Mouse (Mus musculus) Patski (cell line): ENCODE data around the gene Tead2. TPM values are rescaled to one million over a fixed set of nuclear protein-coding genes. Genes with fewer than 3 reads are reported as not detected.
A peak's percentile ranks its signal among the peaks of the same experiment; 100 is the strongest.

ENCODE experiments used
- ATAC-seq: fragments of 100-300 bp; one replicate; pipeline ENCODE4 v1.8.0; 2021
- CTCF ChIA-PET: fragments of 350-600 bp; sonication (Branson Sonifier 250); formaldehyde crosslinking; loops from one replicate; lab custom pipeline; 2022; ENCODE audit warnings: inconsistent platforms; lab: Charles Lee
- POLR2A ChIA-PET: fragments of 350-600 bp; sonication (Branson Sonifier 250); formaldehyde crosslinking; loops from one replicate; lab custom pipeline; 2022; ENCODE audit warnings: antibody characterized with exemption, inconsistent platforms; lab: Charles Lee
- DNase-seq: peaks from one replicate; pipeline ENCODE4 v3.0.0-alpha.2; 2011; ENCODE audit warnings: low read depth, low spot score
- H3K27me3 ChIP-seq: fragments of 371-371 bp; one replicate; pipeline ENCODE4 v1.5.1; 2021
- CTCF ChIP-seq: fragments of 100-300 bp; IDR thresholded peaks from one replicate; pipeline ENCODE4 v1.5.1; 2021
- in situ Hi-C: fragments of 300-500 bp; cut with MboI; formaldehyde crosslinking; loops from 3 replicates; pipeline ENCODE4 v1.11.1; 2018; ENCODE audit warnings: low pct_unique_long_range_greater_than_20kb, mixed read lengths
- polyA plus RNA-seq: library from polyadenylated mRNA; unstranded; gene quantifications from one replicate; pipeline ENCODE4 v1.2.3, GENCODE M21; 2021

Gene Tead2
- polyA plus RNA-seq, 1 experiment from 2014 or later, result 94.7 TPM

DNA sequence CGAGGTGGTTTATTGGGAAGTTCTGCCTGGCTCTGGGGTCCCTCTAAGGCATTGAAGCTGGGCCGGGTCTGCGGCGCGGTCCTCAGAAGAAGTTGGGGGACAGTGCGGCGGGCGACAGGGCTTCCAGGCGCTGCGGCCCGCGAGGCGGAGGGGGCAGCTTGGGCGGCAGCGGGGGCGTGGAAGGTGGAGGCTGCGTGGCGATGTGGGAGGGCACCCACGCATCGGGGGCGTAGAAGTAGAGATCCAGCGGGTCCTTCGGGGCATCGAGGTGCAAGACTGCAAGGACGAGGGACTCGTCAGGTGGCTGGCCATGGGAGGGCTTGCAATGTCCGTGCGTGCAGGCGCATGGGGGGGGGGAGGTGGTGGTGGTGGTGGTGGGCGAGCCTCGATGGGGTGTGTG, 39.2 kb upstream of the Tead2 start:
- H3K27me3 ChIP-seq, result peaks cover 44% of the 10 kb centered on the region
- TF ChIP-seq CTCF, result no peak
- DNase-seq, result no peak
- in situ Hi-C loops, result no loop called here
- CTCF ChIA-PET, result no interaction called here
- no peak for ATAC-seq
- POLR2A ChIA-PET, result no interaction called here

DNA sequence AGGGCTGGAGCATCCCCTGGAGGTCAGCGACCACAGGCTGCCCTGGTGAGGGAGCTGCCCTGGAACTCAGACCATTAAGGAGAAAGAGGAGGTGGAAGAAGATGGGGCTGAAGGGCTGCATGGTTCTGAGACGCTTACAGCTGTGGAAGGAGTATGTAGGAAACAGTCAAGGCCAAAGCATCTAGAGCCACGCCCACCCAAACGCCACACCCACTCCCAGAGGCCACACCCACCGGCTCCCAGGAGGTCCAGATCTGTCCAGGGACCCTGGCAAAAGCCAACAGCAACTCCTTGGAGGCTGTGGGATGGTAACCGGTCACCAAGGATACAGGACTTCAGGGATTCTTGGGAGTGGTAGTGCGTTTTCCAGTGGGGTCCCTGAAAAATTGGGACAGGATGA, 37.0 kb upstream of the Tead2 start:
- POLR2A ChIA-PET, result no interaction called here
- TF ChIP-seq CTCF, result no peak
- peaks cover 54% of the 10 kb centered on the region for H3K27me3 ChIP-seq
- DNase-seq, result no peak
- CTCF ChIA-PET, result no interaction called here
- in situ Hi-C loops, result no loop called here
- no peak for ATAC-seq

GRCm38 (mm10) chr7:45179469-45179868, 36.1 kb upstream of the Tead2 start, which contains the start of gene Gfy:
Gene Gfy (minus strand): TSS chr7:45179569.
- POLR2A ChIA-PET, result no interaction called here
- no peak for DNase-seq
- peaks cover 62% of the 10 kb centered on the region for H3K27me3 ChIP-seq
- ATAC-seq, result no peak
- no peak for TF ChIP-seq CTCF
- CTCF ChIA-PET, result no interaction called here
- in situ Hi-C loops, result no loop called here

DNA sequence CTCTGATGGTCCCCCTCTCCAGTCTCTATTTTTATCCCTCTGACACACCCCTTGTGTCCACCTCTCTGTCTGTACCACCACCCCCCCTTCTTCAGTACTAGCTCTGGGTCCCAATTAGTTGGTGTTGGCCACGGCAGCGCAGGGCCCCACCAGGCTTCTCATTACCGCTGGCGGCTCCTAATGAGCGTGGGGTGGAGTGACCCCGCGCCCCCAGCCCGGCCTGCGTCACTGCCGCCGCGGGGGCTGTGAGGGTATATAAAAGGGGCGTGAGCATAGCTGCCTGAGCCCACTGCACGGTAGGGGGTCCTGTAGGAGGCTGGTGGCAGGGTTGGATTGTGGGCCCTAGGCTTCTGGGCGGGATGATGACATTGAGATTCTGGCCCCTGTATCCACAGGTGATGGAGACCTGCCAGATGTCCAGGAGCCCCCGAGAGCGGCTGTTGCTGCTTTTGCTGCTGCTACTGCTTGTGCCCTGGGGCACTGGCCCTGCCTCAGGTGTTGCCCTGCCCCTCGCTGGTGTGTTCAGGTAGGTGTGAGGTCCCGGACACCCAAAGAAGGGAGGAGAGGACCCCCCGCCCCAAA, 34.6 kb upstream of the Tead2 start, which contains the start of gene Pth2:
Pth2 (plus strand) TSS at position 100 of the 582 bp plus-strand sequence.
- DNase-seq (no peak), ATAC-seq (no peak)
- H3K27me3 ChIP-seq, result peaks cover 68% of the 10 kb centered on the region
- ChIA-PET POLR2A (no interaction called here), CTCF (no interaction called here)
- no peak for TF ChIP-seq CTCF
- in situ Hi-C loops, result no loop called here

- in situ Hi-C loops, result no loop called here
- ChIA-PET POLR2A (no interaction called here), CTCF (no interaction called here)
- no peak for ATAC-seq
- TF ChIP-seq CTCF, result no peak
- no peak for DNase-seq
- H3K27me3 ChIP-seq, result peaks cover 74% of the 10 kb centered on the region
Observed at GRCm38 (mm10) chr7:45181540-45181939, 34.0 kb upstream of the Tead2 start.

GRCm38 (mm10) chr7:45182199-45182601, 33.4 kb upstream of the Tead2 start:
- H3K27me3 ChIP-seq, result peaks cover 74% of the 10 kb centered on the region
- TF ChIP-seq CTCF, result no peak
- DNase-seq, result peak; percentile 46
- in situ Hi-C loops, result no loop called here
- CTCF ChIA-PET, result interaction anchor here (0.5 to 1.1 kb wide), 3 partner anchors 19 to 222 kb away, joined by 3 read pairs; no protein-coding TSS in a partner anchor
- POLR2A ChIA-PET, result interaction anchor here (1.6 kb wide), 1 partner anchor 12 kb away, joined by 5 read pairs; no protein-coding TSS in a partner anchor
- peak; percentile 52 for ATAC-seq

DNA sequence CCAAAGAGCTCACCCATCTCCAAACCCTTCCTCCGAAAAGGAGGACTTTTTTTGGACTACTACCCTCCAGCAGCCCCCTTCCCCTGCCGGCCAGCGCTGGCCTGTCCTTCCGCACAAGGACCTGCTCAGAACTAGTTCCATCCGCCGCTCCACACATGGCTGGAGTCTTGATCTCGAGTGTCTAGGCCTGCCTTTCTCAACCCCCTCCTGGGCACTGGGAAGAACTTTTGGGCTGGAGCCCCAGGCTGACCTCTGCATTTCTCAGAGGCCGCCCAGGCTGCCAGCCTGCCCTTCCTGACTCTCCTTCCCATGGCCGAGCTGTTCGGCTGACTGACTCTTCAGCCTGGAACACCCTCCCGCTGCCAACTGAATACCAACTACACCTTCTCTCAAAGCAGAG, 32.9 kb upstream of the Tead2 start:
- DNase-seq (no peak), ATAC-seq (no peak)
- POLR2A ChIA-PET, result interaction anchor here (1.6 kb wide), 1 partner anchor 11 kb away, joined by 5 read pairs; no protein-coding TSS in a partner anchor
- H3K27me3 ChIP-seq, result peaks cover 70% of the 10 kb centered on the region
- CTCF ChIA-PET, result interaction anchor here (0.5 to 1.1 kb wide), 3 partner anchors 20 to 221 kb away, joined by 3 read pairs; no protein-coding TSS in a partner anchor
- TF ChIP-seq CTCF, result no peak
- in situ Hi-C loops, result no loop called here

DNA sequence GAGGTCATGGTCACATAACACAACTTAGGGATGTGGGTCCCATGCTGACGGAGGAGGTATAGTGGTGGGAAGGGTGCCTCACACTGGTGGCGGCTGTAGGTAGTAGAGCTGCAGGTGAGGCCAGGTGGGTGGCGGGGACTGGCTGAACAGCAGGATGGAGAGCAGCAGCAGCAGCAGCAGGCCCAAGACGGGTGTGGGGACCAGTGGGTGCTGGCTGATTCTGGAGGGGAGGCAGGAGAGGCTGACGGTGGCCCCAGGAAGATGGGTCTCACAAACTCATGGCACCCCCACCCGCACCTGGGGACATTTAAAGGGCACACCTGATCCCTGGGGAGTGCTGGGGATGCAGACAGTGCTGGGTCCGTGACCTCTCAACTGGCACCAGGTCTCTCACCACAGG, 31.9 kb upstream of the Tead2 start:
- POLR2A ChIA-PET, result no interaction called here
- ATAC-seq, result no peak
- TF ChIP-seq CTCF, result no peak
- in situ Hi-C loops, result no loop called here
- no peak for DNase-seq
- CTCF ChIA-PET, result no interaction called here
- peaks cover 74% of the 10 kb centered on the region for H3K27me3 ChIP-seq

DNA sequence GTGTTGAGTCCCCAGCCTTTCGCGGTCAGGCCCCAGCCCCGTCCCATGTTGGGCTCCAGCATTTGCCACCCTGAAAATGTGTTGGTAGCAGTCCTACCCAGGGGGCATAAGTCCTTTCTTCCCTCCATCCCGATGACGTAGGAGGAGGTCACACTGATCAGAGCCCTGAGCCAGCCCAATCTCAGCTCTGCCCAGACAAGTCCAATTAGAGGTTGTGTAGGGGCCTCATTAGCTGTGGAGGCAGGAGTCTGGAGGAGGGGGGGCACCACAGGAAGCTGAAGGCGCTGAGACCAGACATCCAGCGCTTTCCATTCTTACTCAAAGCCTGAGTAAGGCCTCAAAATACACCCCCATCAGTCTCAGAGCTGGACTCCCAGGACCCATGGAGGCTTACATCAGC, 29.6 kb upstream of the Tead2 start:
- TF ChIP-seq CTCF, result no peak
- ChIA-PET CTCF (interaction anchor here (2.1 kb wide), 1 partner anchor 24 kb away, joined by 6 read pairs; no protein-coding TSS in a partner anchor), POLR2A (no interaction called here)
- in situ Hi-C loops, result no loop called here
- no peak for ATAC-seq
- H3K27me3 ChIP-seq, result peaks cover 73% of the 10 kb centered on the region
- no peak for DNase-seq

- POLR2A ChIA-PET, result interaction anchor here (0.6 kb wide), 1 partner anchor 204 kb away, joined by 3 read pairs; no protein-coding TSS in a partner anchor
- peaks cover 59% of the 10 kb centered on the region for H3K27me3 ChIP-seq
- CTCF ChIA-PET, result interaction anchor here (1.4 kb wide), 1 partner anchor 9 kb away, joined by 5 read pairs; no protein-coding TSS in a partner anchor
- no peak for TF ChIP-seq CTCF
- no peak for DNase-seq
- in situ Hi-C loops, result no loop called here
- ATAC-seq, result no peak
Observed at GRCm38 (mm10) chr7:45189600-45189999, 26.0 kb upstream of the Tead2 start.

GRCm38 (mm10) chr7:45190186-45190585, 25.4 kb upstream of the Tead2 start:
- in situ Hi-C loops, result no loop called here
- CTCF ChIA-PET, result interaction anchor here (1.4 kb wide), 1 partner anchor 9 kb away, joined by 5 read pairs; no protein-coding TSS in a partner anchor
- POLR2A ChIA-PET, result interaction anchor here (0.6 kb wide), 1 partner anchor 205 kb away, joined by 3 read pairs; no protein-coding TSS in a partner anchor
- DNase-seq (no peak), ATAC-seq (no peak)
- no peak for TF ChIP-seq CTCF
- H3K27me3 ChIP-seq, result peaks cover 57% of the 10 kb centered on the region
